Mouse (Mus musculus) G1E (cell line): ENCODE data around the gene Tgfa.

Source experiments
- CTCF ChIP-seq: IDR thresholded peaks from 2 replicates; pipeline ENCODE4 v1.5.1; 2012; ENCODE audit warnings: low read depth, low read length, inconsistent platforms, mixed read lengths
- GATA1 ChIP-seq: IDR thresholded peaks from 2 replicates; pipeline ENCODE4 v1.6.1; 2012; ENCODE audit warnings: borderline replicate concordance, low read length, inconsistent platforms, mixed read lengths
- GATA2 ChIP-seq: IDR thresholded peaks from 2 replicates; pipeline ENCODE4 v1.6.1; 2012; ENCODE audit warnings: low read depth, low read length, inconsistent platforms, borderline replicate concordance
- TAL1 ChIP-seq: conservative IDR thresholded peaks from 2 replicates; pipeline ENCODE4 v1.6.1; 2012; ENCODE audit warnings: low read depth, low read length, inconsistent platforms, mixed read lengths

- TF ChIP-seq CTCF (no peak), GATA1 (no peak), TAL1 (no peak), GATA2 (peak; percentile 77; the same call in 1 of the 2 replicates)
These were observed 46.5 kb upstream of the Tgfa start for GRCm38 (mm10) chr6:86148518-86148917.
